ENCODE assay signal across 10 mouse cellular contexts in genomic region chr7:132712956-132713355, GRCm38 (mm10).
A peak's percentile ranks its signal among the peaks of the same experiment; 100 is the strongest.
DNase-seq lines count a peak whose midpoint lies in the region; ATAC-seq lines count a peak whose summit lies in the region.
"Had no signal": no experiment of that assay in that cellular context is flagged by ENCODE, and none has a peak within 500 bp of the region (broad histone marks: within the 10 kb centered on the region; RNA-seq: fewer than 3 reads in every experiment).

No protein-coding gene starts in this region.

- no peaks in the 10 kb centered on the region for H3K9me3 ChIP-seq in kidney, embryonic 14.5 days (ENCODE audit: control insufficient read depth, low read length)

- no peak overlapping the region for H3K9ac ChIP-seq in kidney, embryonic 14.5 days (ENCODE audit: low read depth, low read length)

- WGBS in kidney, embryonic 14.5 days = 70% methylated on average over 7 of the region's 7 CpGs

- peaks cover 9% of the 10 kb centered on the region; the same call in 1 of the 2 replicates for H3K36me3 ChIP-seq in kidney, embryonic 14.5 days (ENCODE audit: control insufficient read depth, insufficient read depth, low read length)

- peak overlapping the region; percentile 86 for H3K27ac ChIP-seq in kidney, embryonic 14.5 days (ENCODE audit: low read depth, low read length)

- H3K4me1 ChIP-seq in kidney, embryonic 14.5 days (ENCODE audit: control insufficient read depth, insufficient read depth, low read length) = peaks cover 35% of the 10 kb centered on the region

- no peak overlapping the region for H3K4me3 ChIP-seq in kidney, embryonic 14.5 days (ENCODE audit: low read length)

- no peak for ATAC-seq in kidney, embryonic 14.5 days (ENCODE audit: low FRiP score, low TSS enrichment)
- no peak for ATAC-seq in frontal cortex, adult (ENCODE audit: low TSS enrichment)
- ATAC-seq in erythroblast, adult 5-6 weeks (replicated peaks; ENCODE audit: low FRiP score, poor library complexity, severe bottlenecking) = no peak

- peak; percentile 22 for DNase-seq in cerebellum, adult 8-10 months
- DNase-seq in cerebellum, postnatal 14 days = no peak
- DNase-seq in kidney, adult 11 months = no peak
- DNase-seq in thymus, postnatal 0 days (ENCODE audit: low spot score) = peak; percentile 24
- DNase-seq in thymus, postnatal 25 days = no peak
- DNase-seq: adrenal gland, postnatal 25 days; left cerebral cortex, postnatal 4 days had no signal

- no peak overlapping the region for H3K4me2 ChIP-seq in kidney, embryonic 14.5 days (replicated peaks; ENCODE audit: low read depth, low read length)

- H3K27me3 ChIP-seq in kidney, embryonic 14.5 days (ENCODE audit: control insufficient read depth, insufficient read depth, low read length) = no peaks in the 10 kb centered on the region

Comparison
In these comparisons a context has a peak if more than half of its experiments do, and no peak if none do; other contexts are left out.
1. DNase-seq: peak in cerebellum, adult 8-10 months (single experiment) and thymus, postnatal 0 days (single experiment); none in cerebellum, postnatal 14 days (0 of 2), kidney, adult 11 months (single experiment) and thymus, postnatal 25 days (single experiment).